Mouse (Mus musculus) heart, postnatal 0 days (tissue): Measurements from ENCODE around the gene A730061H03Rik. TPM values are rescaled to one million over a fixed set of nuclear protein-coding genes. Genes with fewer than 3 reads are reported as not detected.

Experiments
- ATAC-seq: fragments of 200-750 bp; cut with Nextera tagmentation; 2 replicates; pipeline ENCODE4 v1.8.0; 2017; ENCODE audit warnings: low read depth, moderate number of reproducible peaks, moderate library complexity; ENCODE audit not compliant: insufficient read depth
- DNase-seq: peaks from one replicate; pipeline ENCODE4 v3.0.0-alpha.2; 2016; ENCODE audit warnings: low spot score
- H3K27ac ChIP-seq: fragments of 300-500 bp; sonication (generic); 2 replicates; pipeline ENCODE4 v1.5.1; 2014; ENCODE audit warnings: low read depth, mild to moderate bottlenecking
- H3K27me3 ChIP-seq: fragments of 300-500 bp; sonication (generic); 2 replicates; pipeline ENCODE4 v1.6.1; 2014; ENCODE audit warnings: low read length, mixed read lengths; ENCODE audit not compliant: control insufficient read depth, insufficient read depth
- H3K36me3 ChIP-seq: fragments of 300-500 bp; sonication (generic); replicated peaks from 2 replicates; pipeline ENCODE4 v1.6.1; 2014; ENCODE audit warnings: low read length, mixed read lengths; ENCODE audit not compliant: control insufficient read depth, insufficient read depth
- H3K4me1 ChIP-seq: fragments of 300-500 bp; sonication (generic); 2 replicates; pipeline ENCODE4 v1.6.1; 2014; ENCODE audit warnings: antibody characterized with exemption; ENCODE audit not compliant: control insufficient read depth, insufficient read depth
- H3K4me2 ChIP-seq: fragments of 300-500 bp; sonication (generic); 2 replicates; pipeline ENCODE4 v1.6.1; 2014; ENCODE audit warnings: low read depth, mild to moderate bottlenecking, low read length, moderate library complexity
- H3K4me3 ChIP-seq: fragments of 300-500 bp; sonication (generic); 2 replicates; pipeline ENCODE4 v1.5.1; 2014; ENCODE audit warnings: low read depth, low read length
- H3K9ac ChIP-seq: fragments of 300-500 bp; sonication (generic); replicated peaks from 2 replicates; pipeline ENCODE4 v1.6.1; 2014; ENCODE audit warnings: low read depth, low read length, mixed read lengths
- H3K9me3 ChIP-seq: fragments of 300-500 bp; sonication (generic); replicated peaks from 2 replicates; pipeline ENCODE4 v1.6.1; 2016; ENCODE audit warnings: low read length; ENCODE audit not compliant: control insufficient read depth
- CTCF ChIP-seq: IDR thresholded peaks from 2 replicates; pipeline ENCODE4 v1.5.1; 2016; ENCODE audit warnings: antibody characterized with exemption, control low read depth, low read depth
- EP300 ChIP-seq: IDR thresholded peaks from 2 replicates; pipeline ENCODE4 v1.6.1; 2016; ENCODE audit warnings: antibody characterized with exemption, low read depth
- WGBS: fragments of 180-500 bp; shearing (Covaris S2); extraction: QIAGEN DNeasy Blood & Tissue Kit; methylation state at CpG from one replicate; pipeline ENCODE4 v1.1.7; 2014; 5-methylcytosine and 5-hydroxymethylcytosine counted together
- polyA plus RNA-seq: library from polyadenylated mRNA; unstranded; fragments of >200 nt; fragmentation: Nextera tagmentation; extraction: Ambion mirVana; gene quantifications from 2 replicates; pipeline ENCODE4 v1.2.1, GENCODE M21; 2015
- total RNA-seq: library from RNA; depleted of rRNA; stranded (reverse); fragments of >200 nt; gene quantifications from 2 replicates; pipeline ENCODE4 v1.2.3, GENCODE M21; 2014; ENCODE audit warnings: low replicate concordance

The A730061H03Rik gene
- total and polyA plus RNA-seq, 2 experiments from 2014 or later: 1.4 to 15.5 TPM

- H3K36me3 ChIP-seq: peaks cover 44% of the 10 kb centered on the region
- H3K4me1 ChIP-seq: peaks cover 12% of the 10 kb centered on the region
- no peaks in the 10 kb centered on the region for H3K27me3 ChIP-seq
- TF ChIP-seq CTCF (no peak), EP300 (peak; percentile 82; the same call in 1 of the 2 replicates)
- WGBS: under 1% methylated on average over 33 of the region's 33 CpGs
- DNase-seq (peak; percentile 99), ATAC-seq (peak; percentile 86)
- peak within 1 kb of the TSS; percentile 96 for H3K27ac ChIP-seq
- H3K4me3 ChIP-seq: peak within 1 kb of the TSS; percentile 79
- H3K4me2 ChIP-seq: peak within 1 kb of the TSS; percentile 93
- H3K9me3 ChIP-seq: no peaks in the 10 kb centered on the region
- H3K9ac ChIP-seq: peak within 1 kb of the TSS; percentile 72
These were observed 31.2 kb upstream of the A730061H03Rik start, which contains the start of gene Rnf31 for GRCm38 (mm10) chr14:55591331-55591891. Gene Rnf31 (plus strand): TSS chr14:55591708.

GRCm38 (mm10) chr14:55590748-55591330, 30.6 kb upstream of the A730061H03Rik start, which contains the start of gene Psme2:
Gene Psme2 (minus strand): TSS chr14:55591113.
- Histone ChIP-seq H3K9me3 (no peaks in the 10 kb centered on the region), H3K4me1 (peaks cover 14% of the 10 kb centered on the region), H3K9ac (peak within 1 kb of the TSS; percentile 72), H3K27ac (peak within 1 kb of the TSS; percentile 96), H3K27me3 (no peaks in the 10 kb centered on the region), H3K4me3 (peak within 1 kb of the TSS; percentile 79), H3K4me2 (peak within 1 kb of the TSS; percentile 93), H3K36me3 (peaks cover 38% of the 10 kb centered on the region)
- peak; percentile 100 for DNase-seq
- 0% methylated on average over 22 of the region's 22 CpGs for WGBS
- no peak; the same call in 1 of the 2 replicates for TF ChIP-seq CTCF
- TF ChIP-seq EP300: no peak
- ATAC-seq: peak; percentile 94

DNA sequence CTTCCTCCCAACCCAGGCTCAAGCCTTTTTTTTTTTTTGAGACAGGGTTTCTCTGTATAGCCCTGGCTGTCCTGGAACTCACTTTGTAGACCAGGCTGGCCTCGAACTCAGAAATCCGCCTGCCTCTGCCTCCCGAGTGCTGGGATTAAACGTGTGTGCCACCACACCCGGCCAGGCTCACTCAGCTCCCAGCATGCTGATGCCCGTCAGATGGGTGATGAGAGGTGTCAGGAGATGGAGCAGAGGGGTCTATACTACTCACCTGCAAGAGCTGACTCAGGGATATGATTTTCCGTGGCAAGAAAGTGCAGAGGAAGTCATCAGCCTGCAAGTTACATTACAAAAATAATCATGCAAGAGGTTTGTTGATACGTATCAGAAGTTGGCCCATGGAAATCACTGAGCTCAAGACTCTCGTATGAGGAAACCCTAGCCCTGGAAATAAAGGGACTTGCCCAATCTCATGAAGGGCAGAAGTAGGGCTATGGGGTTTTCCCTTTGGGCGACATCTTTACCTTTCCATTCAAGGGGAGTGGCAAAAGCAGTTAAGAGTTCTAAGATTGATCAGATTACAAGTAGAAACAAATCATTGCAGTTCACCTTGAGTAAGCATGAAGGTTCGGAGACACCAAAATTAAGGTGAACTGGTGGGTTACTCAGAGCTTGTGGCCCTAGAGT, 29.7 kb upstream of the A730061H03Rik start:
- Histone ChIP-seq H3K4me2 (peak overlapping the region; percentile 93), H3K4me3 (peak overlapping the region; percentile 79), H3K36me3 (peaks cover 29% of the 10 kb centered on the region), H3K4me1 (peaks cover 23% of the 10 kb centered on the region), H3K9ac (peak overlapping the region; percentile 63), H3K9me3 (no peaks in the 10 kb centered on the region), H3K27ac (peak overlapping the region; percentile 96), H3K27me3 (no peaks in the 10 kb centered on the region)
- no peak for TF ChIP-seq EP300
- TF ChIP-seq CTCF: no peak
- WGBS: 81% methylated on average over 11 of the region's 11 CpGs
- ATAC-seq (no peak), DNase-seq (no peak)

DNA sequence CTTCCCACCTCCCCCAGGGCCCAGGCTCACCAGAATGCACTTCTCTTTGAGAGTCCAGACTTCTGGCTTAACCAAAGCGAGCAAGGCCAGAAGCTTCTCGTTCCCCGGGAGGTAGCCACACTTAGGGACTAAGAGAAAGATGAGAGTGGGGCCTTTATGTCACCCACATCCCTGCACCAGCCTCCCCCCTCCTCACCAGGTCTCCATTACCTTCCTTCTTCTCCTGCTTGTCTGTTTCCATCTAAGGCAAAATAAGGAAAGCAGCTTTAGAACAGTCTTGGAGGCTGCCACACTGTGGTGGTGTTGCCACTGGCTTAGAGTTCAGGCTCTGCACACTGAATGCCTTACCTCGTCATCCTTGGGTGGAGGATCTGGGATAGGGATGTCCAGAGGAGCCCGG, 29.1 kb upstream of the A730061H03Rik start:
- Histone ChIP-seq H3K4me2 (no peak overlapping the region), H3K4me1 (peaks cover 23% of the 10 kb centered on the region), H3K27me3 (no peaks in the 10 kb centered on the region), H3K9ac (no peak overlapping the region), H3K4me3 (no peak overlapping the region), H3K27ac (no peak overlapping the region), H3K9me3 (no peaks in the 10 kb centered on the region), H3K36me3 (peaks cover 23% of the 10 kb centered on the region)
- WGBS: 93% methylated on average over 5 of the region's 5 CpGs
- DNase-seq: no peak
- ATAC-seq: no peak
- no peak for TF ChIP-seq EP300
- no peak for TF ChIP-seq CTCF

DNA sequence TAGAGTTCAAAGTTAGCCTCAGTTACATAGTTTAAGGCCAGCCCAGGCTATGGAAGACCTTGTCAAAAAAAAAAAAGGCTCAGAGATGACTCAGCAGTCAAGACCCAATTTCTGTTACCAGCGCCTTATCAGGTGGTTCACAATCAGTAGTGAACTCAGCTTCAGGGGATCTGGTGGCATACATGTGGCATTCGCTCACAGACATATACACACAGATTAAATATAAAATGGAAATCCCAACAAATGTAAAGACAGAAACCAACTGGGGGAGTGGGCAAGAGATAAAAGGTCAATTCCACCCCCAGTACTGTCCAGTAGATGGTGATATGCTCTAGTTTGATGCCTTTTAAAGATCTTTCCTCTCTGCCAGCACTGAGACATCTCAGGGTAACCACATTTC, 25.9 kb upstream of the A730061H03Rik start:
- H3K4me3 ChIP-seq: no peak overlapping the region
- H3K4me1 ChIP-seq: peaks cover 11% of the 10 kb centered on the region; the same call in 1 of the 2 replicates
- H3K36me3 ChIP-seq: peaks cover 23% of the 10 kb centered on the region
- no peak for DNase-seq
- TF ChIP-seq CTCF (no peak), EP300 (no peak)
- H3K4me2 ChIP-seq: no peak overlapping the region
- H3K9ac ChIP-seq: no peak overlapping the region
- no peak overlapping the region for H3K27ac ChIP-seq
- 87% methylated on average over 2 of the region's 2 CpGs for WGBS
- no peaks in the 10 kb centered on the region for H3K9me3 ChIP-seq
- no peaks in the 10 kb centered on the region for H3K27me3 ChIP-seq
- ATAC-seq: no peak
